Mouse (Mus musculus) ovary, postnatal 10 days (tissue): ENCODE results near the gene Usp31.

Experiments
- DNase-seq: peaks from one replicate; pipeline ENCODE4 v3.0.0; 2022; ENCODE audit warnings: low spot score

Gene Usp31

GRCm38 (mm10) chr7:121707073-121707667, at the start of gene Usp31:
Gene Usp31, minus strand, starts transcription at chr7:121707253.
- peak; percentile 78 for DNase-seq

- DNase-seq = no peak
Measured at GRCm38 (mm10) chr7:121754748-121755147, 47.7 kb upstream of the Usp31 start.

- no peak for DNase-seq
Measured at GRCm38 (mm10) chr7:121750244-121750643, 43.2 kb upstream of the Usp31 start.

GRCm38 (mm10) chr7:121737511-121738415, 30.7 kb upstream of the Usp31 start:
- no peak for DNase-seq

- peak; percentile 71 for DNase-seq
Measured at GRCm38 (mm10) chr7:121734171-121734831, 27.2 kb upstream of the Usp31 start, which contains the start of gene Scnn1g. Gene Scnn1g, plus strand, starts transcription at chr7:121734479.

- DNase-seq = peak; percentile 13
Measured at GRCm38 (mm10) chr7:121730225-121730624, 23.2 kb upstream of the Usp31 start.

- DNase-seq = no peak
Measured at GRCm38 (mm10) chr7:121717031-121717430, 10.0 kb upstream of the Usp31 start.

GRCm38 (mm10) chr7:121711171-121711570, 4.1 kb upstream of the Usp31 start:
- no peak for DNase-seq

- DNase-seq = peak; percentile 10
Measured at GRCm38 (mm10) chr7:121706411-121707072, 511 bp downstream of the Usp31 start.

GRCm38 (mm10) chr7:121705051-121705450, 2.0 kb downstream of the Usp31 start:
- DNase-seq = no peak

- no peak for DNase-seq
Measured at GRCm38 (mm10) chr7:121701983-121702382, 5.1 kb downstream of the Usp31 start.

- no peak for DNase-seq
Measured at GRCm38 (mm10) chr7:121700480-121700879, 6.6 kb downstream of the Usp31 start.

GRCm38 (mm10) chr7:121699218-121699617, 7.8 kb downstream of the Usp31 start:
- no peak for DNase-seq

- no peak for DNase-seq
Measured at GRCm38 (mm10) chr7:121697574-121697973, 9.5 kb downstream of the Usp31 start.

GRCm38 (mm10) chr7:121697170-121697569, 9.9 kb downstream of the Usp31 start:
- no peak for DNase-seq

- no peak for DNase-seq
Measured at GRCm38 (mm10) chr7:121691803-121692202, 15.2 kb downstream of the Usp31 start.

GRCm38 (mm10) chr7:121689338-121689737, 17.7 kb downstream of the Usp31 start:
- DNase-seq = no peak

- no peak for DNase-seq
Measured at GRCm38 (mm10) chr7:121685140-121685984, 21.7 kb downstream of the Usp31 start.

GRCm38 (mm10) chr7:121681191-121681590, 25.9 kb downstream of the Usp31 start:
- no peak for DNase-seq

GRCm38 (mm10) chr7:121677105-121677753, 29.8 kb downstream of the Usp31 start:
- no peak for DNase-seq

- DNase-seq = no peak
Measured at GRCm38 (mm10) chr7:121660705-121661104, 46.3 kb downstream of the Usp31 start.
